Mouse (Mus musculus) frontal cortex, adult 2 months (tissue): ENCODE measurements around the gene Nxpe4. TPM values are rescaled to one million over a fixed set of nuclear protein-coding genes. Genes with fewer than 3 reads are reported as not detected.
"Not testable (repeated sequence)": the region's sequence is repeated elsewhere in the genome, so short reads cannot be mapped to it uniquely, and the experiment has no call there.

Experiments used
- DNase-seq, 2 experiments: peaks; one replicate each; pipeline ENCODE4 v3.0.0; 2022; ENCODE audit warnings: low spot score in 1 of 2; ENCODE audit errors: extremely low spot score in 1 of 2
- polyA plus RNA-seq: library from polyadenylated mRNA; depleted of rRNA; stranded (reverse); fragments of >200 nt; gene quantifications from 2 replicates; pipeline ENCODE4 v1.2.3, GENCODE M21; 2012

Gene Nxpe4
- polyA plus RNA-seq, 1 experiment: 12.8 TPM

GRCm38 (mm10) chr9:48403590-48404209, 241.9 kb downstream of the Nxpe4 start:
- no peak for DNase-seq

GRCm38 (mm10) chr9:48404687-48405086, 242.9 kb downstream of the Nxpe4 start:
- DNase-seq: no peak

GRCm38 (mm10) chr9:48407549-48408327, 245.9 kb downstream of the Nxpe4 start:
- DNase-seq: no peak

GRCm38 (mm10) chr9:48410217-48411035, 248.6 kb downstream of the Nxpe4 start:
- no peak for DNase-seq

GRCm38 (mm10) chr9:48413591-48413990, 251.8 kb downstream of the Nxpe4 start:
- DNase-seq: no peak

GRCm38 (mm10) chr9:48417366-48417765, 255.5 kb downstream of the Nxpe4 start:
- not testable (repeated sequence) for DNase-seq

- no peak for DNase-seq
Observed at GRCm38 (mm10) chr9:48417994-48418393, 256.2 kb downstream of the Nxpe4 start.

- no peak for DNase-seq
Observed at GRCm38 (mm10) chr9:48418397-48418796, 256.6 kb downstream of the Nxpe4 start.

- no peak for DNase-seq
Observed at GRCm38 (mm10) chr9:48418829-48419228, 257.0 kb downstream of the Nxpe4 start.

- DNase-seq: no peak
Observed at GRCm38 (mm10) chr9:48420437-48420836, 258.6 kb downstream of the Nxpe4 start.

- DNase-seq: no peak
Observed at GRCm38 (mm10) chr9:48421029-48421428, 259.2 kb downstream of the Nxpe4 start.

GRCm38 (mm10) chr9:48421561-48421960, 259.7 kb downstream of the Nxpe4 start:
- no peak for DNase-seq

- DNase-seq: no peak
Observed at GRCm38 (mm10) chr9:48422382-48422781, 260.6 kb downstream of the Nxpe4 start.

GRCm38 (mm10) chr9:48423256-48423655, 261.4 kb downstream of the Nxpe4 start:
- DNase-seq: no peak

- DNase-seq: no peak
Observed at GRCm38 (mm10) chr9:48427176-48427575, 265.4 kb downstream of the Nxpe4 start.

GRCm38 (mm10) chr9:48432449-48432848, 270.6 kb downstream of the Nxpe4 start:
- DNase-seq: no peak

- no peak for DNase-seq
Observed at GRCm38 (mm10) chr9:48443873-48444272, 282.1 kb downstream of the Nxpe4 start.

GRCm38 (mm10) chr9:48444821-48445220, 283.0 kb downstream of the Nxpe4 start:
- no peak for DNase-seq

GRCm38 (mm10) chr9:48447783-48448209, 286.0 kb downstream of the Nxpe4 start:
- DNase-seq: peak in 1 of 2 experiments; percentile 52
